Mouse (Mus musculus) heart, adult 10 weeks (tissue): ENCODE measurements around the gene Gfi1b. TPM values are rescaled to one million over a fixed set of nuclear protein-coding genes. Genes with fewer than 3 reads are reported as not detected.

ENCODE experiments used
- polyA plus RNA-seq: library from polyadenylated mRNA; stranded (reverse); fragments of 350-450 nt; fragmentation: Illumina TruSeq; extraction: RNeasy Lipid Tissue Mini Kit (QIAGEN cat#74804); gene quantifications from one replicate; pipeline ENCODE4 v1.2.3, GENCODE M21; 2014; ENCODE audit warnings: low read depth, low replicate concordance

Gfi1b gene
- polyA plus RNA-seq = not detected

DNA sequence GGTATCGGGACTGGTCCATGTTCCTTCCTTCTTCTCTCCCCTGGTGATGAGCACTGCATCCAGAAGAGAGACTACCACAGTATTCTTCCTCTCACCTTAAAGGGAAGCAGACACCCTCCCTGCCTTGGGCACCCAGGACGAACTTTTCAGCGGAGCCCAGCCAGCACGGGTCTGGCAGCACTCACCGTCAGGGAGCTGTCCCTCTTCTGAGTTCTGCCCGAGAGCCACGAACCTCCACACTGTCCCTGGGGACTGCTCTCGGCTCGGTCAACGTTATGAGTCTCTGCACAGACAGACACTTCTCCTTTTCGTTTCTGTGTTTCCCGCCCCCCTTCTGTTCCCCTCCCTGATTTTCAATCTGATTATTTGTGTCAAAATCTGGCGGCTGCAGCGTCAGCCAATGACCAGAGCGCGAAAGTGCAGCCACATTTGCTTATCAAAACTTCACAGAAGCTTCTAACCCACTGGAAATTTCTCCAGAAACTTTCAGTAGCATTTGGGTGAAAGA is at the start of gene Gfi1b:
Gene Gfi1b (minus strand): TSS at position 319 of the 508 bp plus-strand sequence.

DNA sequence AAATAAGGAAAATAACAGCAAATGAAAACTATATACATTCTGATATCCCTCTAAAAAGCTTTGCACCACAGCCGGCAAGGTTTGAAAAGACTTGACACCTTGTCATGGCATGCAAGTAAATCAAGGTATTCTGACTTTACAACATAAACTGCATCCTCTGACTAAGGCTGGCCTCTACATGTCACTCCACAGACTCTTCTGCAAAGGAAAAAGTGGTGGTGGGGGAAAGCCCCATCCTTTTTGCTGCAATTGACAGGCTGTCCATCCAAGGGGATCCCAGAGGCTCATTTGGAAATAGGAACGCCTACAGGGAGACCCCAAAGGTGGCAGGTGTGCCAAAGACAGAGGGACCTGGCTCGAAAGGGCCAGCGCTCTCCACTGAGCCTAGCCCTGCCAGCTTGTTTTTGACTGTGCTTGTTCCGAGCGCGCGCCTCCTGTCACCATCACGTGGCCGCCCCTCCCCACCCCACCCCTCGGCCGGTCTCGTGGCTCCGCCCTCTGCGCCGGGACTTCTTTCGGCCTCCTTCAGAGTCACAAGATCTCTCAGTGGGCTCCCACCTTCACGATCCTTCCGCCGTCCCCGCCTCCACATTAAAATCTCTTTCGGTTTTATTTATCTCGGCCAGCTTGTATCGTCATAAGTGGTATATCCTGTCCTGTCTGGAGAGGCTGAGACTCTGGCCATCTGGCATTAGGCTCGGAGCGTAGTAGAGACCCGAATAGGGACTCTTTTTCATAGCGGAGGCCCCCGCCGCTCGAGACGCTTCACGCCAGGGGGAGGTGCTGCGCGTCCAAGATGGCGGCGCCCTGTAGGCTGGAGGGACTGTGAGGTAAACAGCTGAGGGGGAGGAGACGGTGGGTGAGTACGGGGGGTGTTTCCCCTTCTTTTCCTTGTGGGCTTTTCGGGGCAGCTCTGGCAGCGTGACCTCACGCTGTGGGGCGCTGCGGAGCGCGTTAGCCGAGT is 19.0 kb upstream of the Gfi1b start, which contains the start of gene Tsc1:
Gene Tsc1 (plus strand): TSS at position 768 of the 964 bp plus-strand sequence.

DNA sequence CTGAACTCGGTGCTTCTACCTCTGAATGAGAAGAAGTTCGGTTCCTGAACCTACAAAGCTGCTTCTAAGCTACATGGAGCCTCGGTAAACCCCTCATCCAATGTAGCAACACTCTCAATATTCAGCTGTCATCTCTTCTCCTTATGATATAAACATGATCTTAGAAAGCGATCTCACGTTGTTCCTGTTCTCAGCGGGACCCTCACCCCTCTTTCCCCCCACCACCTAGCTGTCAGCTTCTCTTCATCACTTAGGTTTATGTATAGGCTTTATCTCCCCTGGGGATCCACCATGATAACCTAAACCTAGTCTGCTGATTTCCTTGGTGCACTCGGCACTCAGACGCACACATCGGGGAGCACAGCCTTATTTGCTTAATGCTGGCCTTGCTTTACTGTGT is 38.1 kb downstream of the Gfi1b start, which contains the start of gene Gtf3c5:
Gene Gtf3c5 (minus strand): TSS at position 101 of the 400 bp plus-strand sequence.

GRCm38 (mm10) chr2:28563303-28563702 is 58.5 kb downstream of the Gfi1b start, which contains the start of gene Cel:
Cel (minus strand) TSS chr2:28563403.

Other genes with a start within 250 kb of the Gfi1b start
- 3.2 TPM for gene Ppp1r26, start 175.2 kb downstream of the Gfi1b start, polyA plus RNA-seq
- gene 1700007K13Rik, start 155.7 kb downstream of the Gfi1b start, polyA plus RNA-seq = not detected
- gene Mrps2, start 153.9 kb downstream of the Gfi1b start, polyA plus RNA-seq = 41.6 TPM
- gene Gbgt1, start 125.1 kb downstream of the Gfi1b start, polyA plus RNA-seq = 0.89 TPM
- gene Gm10134, start 115.9 kb downstream of the Gfi1b start, polyA plus RNA-seq = not detected
- gene Ralgds, start 108.9 kb downstream of the Gfi1b start, polyA plus RNA-seq = 10.6 TPM
- gene Cel, start 58.6 kb downstream of the Gfi1b start, polyA plus RNA-seq = not detected
- gene Gtf3c5, start 38.2 kb downstream of the Gfi1b start, polyA plus RNA-seq = 13.0 TPM
- 17.2 TPM for gene Tsc1, start 19.2 kb upstream of the Gfi1b start, polyA plus RNA-seq
- gene Spaca9, start 77.7 kb upstream of the Gfi1b start, polyA plus RNA-seq = not detected
- not detected for gene Ak8, start 78.2 kb upstream of the Gfi1b start, polyA plus RNA-seq
- gene Gtf3c4, start 218.4 kb upstream of the Gfi1b start, polyA plus RNA-seq = 12.0 TPM
- gene Ddx31, start 218.4 kb upstream of the Gfi1b start, polyA plus RNA-seq = 3.1 TPM